Mouse (Mus musculus): ENCODE data around the gene Pinlyp. TPM values are rescaled to one million over a fixed set of nuclear protein-coding genes. Genes with fewer than 3 reads are reported as not detected.

Gene Pinlyp
- polyA plus RNA-seq, 1 experiment from 2014 or later = not detected

Other genes with a start within 250 kb of the Pinlyp start
- 46.4 and 47.7 TPM in 2 replicates for gene Zfp61, start 244.9 kb downstream of the Pinlyp start, polyA plus RNA-seq (2016; fragmentation: Nextera tagmentation; extraction: Ambion mirVana)
- 13.8 and 13.9 TPM in 2 replicates for gene Zfp94, start 229.5 kb downstream of the Pinlyp start, polyA plus RNA-seq (2016; fragmentation: Nextera tagmentation; extraction: Ambion mirVana)
- gene Tescl, start 212.2 kb downstream of the Pinlyp start, polyA plus RNA-seq (2016; fragmentation: Nextera tagmentation; extraction: Ambion mirVana) = 0.17 TPM in 1 of 2 replicates, not detected in the other
- gene Lypd5, start 196.9 kb downstream of the Pinlyp start, polyA plus RNA-seq (2016; fragmentation: Nextera tagmentation; extraction: Ambion mirVana) = not detected in 2 replicates
- 3.0 and 3.5 TPM in 2 replicates for gene Kcnn4, start 175.9 kb downstream of the Pinlyp start, polyA plus RNA-seq (2016; fragmentation: Nextera tagmentation; extraction: Ambion mirVana)
- 25.8 and 26.3 TPM in 2 replicates for gene Smg9, start 146.5 kb downstream of the Pinlyp start, polyA plus RNA-seq (2016; fragmentation: Nextera tagmentation; extraction: Ambion mirVana)
- gene Irgc1, start 93.8 kb downstream of the Pinlyp start, polyA plus RNA-seq (2016; fragmentation: Nextera tagmentation; extraction: Ambion mirVana) = not detected in 2 replicates
- gene Plaur, start 83.6 kb downstream of the Pinlyp start, polyA plus RNA-seq (2016; fragmentation: Nextera tagmentation; extraction: Ambion mirVana) = 1.7 TPM in 2 replicates
- gene Cadm4, start 64.1 kb downstream of the Pinlyp start, polyA plus RNA-seq (2016; fragmentation: Nextera tagmentation; extraction: Ambion mirVana) = 5.0 and 5.7 TPM in 2 replicates
- gene Zfp428, start 39.1 kb downstream of the Pinlyp start, polyA plus RNA-seq (2016; fragmentation: Nextera tagmentation; extraction: Ambion mirVana) = 100.0 and 110 TPM in 2 replicates
- gene AC161166.1, start 33.7 kb downstream of the Pinlyp start, polyA plus RNA-seq (2016; fragmentation: Nextera tagmentation; extraction: Ambion mirVana) = 1.2 TPM in 2 replicates
- gene Irgq, start 15.4 kb downstream of the Pinlyp start, polyA plus RNA-seq (2016; fragmentation: Nextera tagmentation; extraction: Ambion mirVana) = 8.2 and 8.9 TPM in 2 replicates
- 169 TPM in 2 replicates for gene Xrcc1, start 171 bp upstream of the Pinlyp start, polyA plus RNA-seq (2016; fragmentation: Nextera tagmentation; extraction: Ambion mirVana)
- 26.3 and 27.3 TPM in 2 replicates for gene Ethe1, start 41.4 kb upstream of the Pinlyp start, polyA plus RNA-seq (2016; fragmentation: Nextera tagmentation; extraction: Ambion mirVana)
- 2.0 and 2.1 TPM in 2 replicates for gene Zfp575, start 41.5 kb upstream of the Pinlyp start, polyA plus RNA-seq (2016; fragmentation: Nextera tagmentation; extraction: Ambion mirVana)
- 0.10 TPM in 1 of 2 replicates, not detected in the other for gene Phldb3, start 64.6 kb upstream of the Pinlyp start, polyA plus RNA-seq (2016; fragmentation: Nextera tagmentation; extraction: Ambion mirVana)
- gene Lypd3, start 90.4 kb upstream of the Pinlyp start, polyA plus RNA-seq (2016; fragmentation: Nextera tagmentation; extraction: Ambion mirVana) = 1.1 and 1.5 TPM in 2 replicates
- gene Tex101, start 130.6 kb upstream of the Pinlyp start, polyA plus RNA-seq (2016; fragmentation: Nextera tagmentation; extraction: Ambion mirVana) = not detected in 2 replicates
- gene BC049730, start 163.1 kb upstream of the Pinlyp start, polyA plus RNA-seq (2016; fragmentation: Nextera tagmentation; extraction: Ambion mirVana) = not detected in 2 replicates
- not detected in 2 replicates for gene Gm4763, start 180.8 kb upstream of the Pinlyp start, polyA plus RNA-seq (2016; fragmentation: Nextera tagmentation; extraction: Ambion mirVana)
- 0.06 TPM in 1 of 2 replicates, not detected in the other for gene Cd177, start 214.2 kb upstream of the Pinlyp start, polyA plus RNA-seq (2016; fragmentation: Nextera tagmentation; extraction: Ambion mirVana)
- gene Ceacam10, start 231.1 kb upstream of the Pinlyp start, polyA plus RNA-seq (2016; fragmentation: Nextera tagmentation; extraction: Ambion mirVana) = 0.14 TPM in 1 of 2 replicates, not detected in the other

All from embryonic facial prominence, embryonic 10.5 days (tissue).